Mouse (Mus musculus) liver, postnatal 0 days (tissue): Measurements from ENCODE around the gene H2-DMb1.

Experiments used
- CTCF ChIP-seq: sonication (generic); IDR thresholded peaks from 2 replicates; pipeline ENCODE4 v1.5.1; 2016; ENCODE audit warnings: antibody characterized with exemption, low read depth
- EP300 ChIP-seq: IDR thresholded peaks from 2 replicates; pipeline ENCODE4 v1.6.1; 2016; ENCODE audit warnings: antibody characterized with exemption, low read depth, mild to moderate bottlenecking

- no peak for TF ChIP-seq CTCF
- no peak for TF ChIP-seq EP300
Observed at GRCm38 (mm10) chr17:34120180-34120723, 32.6 kb upstream of the H2-DMb1 start.
